Mouse (Mus musculus): Measurements from ENCODE around the gene Dgkq.

Gene Dgkq

GRCm38 (mm10) chr5:108602537-108602936 is 66.9 kb downstream of the Dgkq start:
- DNase-seq (ENCODE audit: extremely low spot score, low spot score): no peak

GRCm38 (mm10) chr5:108599923-108600322 is 69.5 kb downstream of the Dgkq start:
- no peak for DNase-seq (ENCODE audit: extremely low spot score, low spot score)

Measured in neural tube, embryonic 10.5 days (tissue).